ENCODE assay signal across 9 mouse cellular contexts in genomic region chr11:102061236-102061940, GRCm38 (mm10). TPM values are rescaled to one million over a fixed set of nuclear protein-coding genes. Genes with fewer than 3 reads are reported as not detected.
DNase-seq lines count a peak whose midpoint lies in the region; ATAC-seq lines count a peak whose summit lies in the region.
"Had no signal": no experiment of that assay in that cellular context is flagged by ENCODE, and none has a peak within 500 bp of the region (broad histone marks: within the 10 kb centered on the region; RNA-seq: fewer than 3 reads in every experiment).

No protein-coding gene starts in this region.

- H3K4me2 ChIP-seq in forebrain, embryonic 11.5 days (ENCODE audit: low read depth, low read length, severe bottlenecking): peak overlapping the region; percentile 78
- peak overlapping the region; percentile 83 for H3K4me2 ChIP-seq in heart, embryonic 16.5 days (ENCODE audit: low read depth, low read length)
- H3K4me2 ChIP-seq in liver, embryonic 13.5 days: peak overlapping the region; percentile 55
- H3K4me2 ChIP-seq in stomach, embryonic 15.5 days: peak overlapping the region; percentile 91

- peak overlapping the region; percentile 43 for H3K9ac ChIP-seq in forebrain, embryonic 11.5 days (ENCODE audit: low read length)
- peak overlapping the region; percentile 62 for H3K9ac ChIP-seq in heart, embryonic 16.5 days (ENCODE audit: low read length)
- no peak overlapping the region for H3K9ac ChIP-seq in liver, embryonic 13.5 days
- H3K9ac ChIP-seq in stomach, embryonic 15.5 days: 0 out of 2 replicates have a peak overlapping the region, but pooled peaks have one; percentile 13

- no peak overlapping the region for H3K27ac ChIP-seq in forebrain, embryonic 11.5 days (ENCODE audit: low read depth, low read length)
- no peak overlapping the region for H3K27ac ChIP-seq in heart, embryonic 16.5 days (ENCODE audit: low read length)
- H3K27ac ChIP-seq in liver, embryonic 13.5 days: no peak overlapping the region
- no peak overlapping the region for H3K27ac ChIP-seq in stomach, embryonic 15.5 days

- H3K9me3 ChIP-seq in forebrain, embryonic 11.5 days (ENCODE audit: control insufficient read depth, low read length): no peaks in the 10 kb centered on the region
- H3K9me3 ChIP-seq in heart, embryonic 16.5 days (replicated peaks; ENCODE audit: control insufficient read depth, low read length): no peaks in the 10 kb centered on the region
- no peaks in the 10 kb centered on the region for H3K9me3 ChIP-seq in liver, embryonic 13.5 days (replicated peaks)
- H3K9me3 ChIP-seq in stomach, embryonic 15.5 days: no peaks in the 10 kb centered on the region

- peaks cover 2% of the 10 kb centered on the region; the same call in 1 of the 2 replicates for H3K4me1 ChIP-seq in forebrain, embryonic 11.5 days (replicated peaks; ENCODE audit: control insufficient read depth, insufficient read depth, low read length)
- H3K4me1 ChIP-seq in heart, embryonic 16.5 days (ENCODE audit: control insufficient read depth, insufficient read depth, low read length): peaks cover 4% of the 10 kb centered on the region; the same call in 1 of the 2 replicates
- peaks cover 22% of the 10 kb centered on the region for H3K4me1 ChIP-seq in liver, embryonic 13.5 days (replicated peaks)
- H3K4me1 ChIP-seq in stomach, embryonic 15.5 days: peaks cover 11% of the 10 kb centered on the region

- peak; percentile 80 for DNase-seq in CD4-positive, CD25-positive, alpha-beta regulatory T cell, adult 2 months (ENCODE audit: low read depth, low spot score)
- peak; percentile 70 for DNase-seq in c-Kit-positive CD71-negative TER-119-negative erythroid progenitor cells, embryonic 14.5 days (ENCODE audit: low read depth)
- DNase-seq in forebrain, embryonic 11.5 days (ENCODE audit: low spot score): peak; percentile 87
- DNase-seq in kidney, postnatal 25 days: peak; percentile 78 to 79
- peak; percentile 67 for DNase-seq in liver, embryonic 13.5 days
- peak; percentile 29 to 58 for DNase-seq in natural killer cell, adult 2 months (ENCODE audit: low spot score in 2 of 2)

- ATAC-seq in forebrain, embryonic 11.5 days (replicated peaks; ENCODE audit: low FRiP score): peak; percentile 61; the same call in 1 of the 2 replicates
- no peak; the same call in 1 of the 2 replicates for ATAC-seq in heart, embryonic 16.5 days (replicated peaks; ENCODE audit: extremely low read depth, insufficient read depth, low FRiP score)
- peak; percentile 58 for ATAC-seq in liver, embryonic 13.5 days (ENCODE audit: low read depth)
- ATAC-seq in stomach, embryonic 15.5 days (ENCODE audit: insufficient read depth, low FRiP score, low read depth): peak; percentile 56

- peak overlapping the region; percentile 25 for H3K4me3 ChIP-seq in forebrain, embryonic 11.5 days (ENCODE audit: low read depth, low read length)
- peak overlapping the region; percentile 47 for H3K4me3 ChIP-seq in heart, embryonic 16.5 days (ENCODE audit: low read length)
- H3K4me3 ChIP-seq in liver, embryonic 13.5 days (replicated peaks): 0 out of 2 replicates have a peak overlapping the region, but pooled peaks have one; percentile 25
- peak overlapping the region; percentile 41 for H3K4me3 ChIP-seq in stomach, embryonic 15.5 days (replicated peaks)
- H3K4me3 ChIP-seq: erythroblast, embryonic 14.5 days had no signal

- no peaks in the 10 kb centered on the region; the same call in 1 of the 2 replicates for H3K36me3 ChIP-seq in forebrain, embryonic 11.5 days (ENCODE audit: control insufficient read depth, insufficient read depth, low read length)
- no peaks in the 10 kb centered on the region for H3K36me3 ChIP-seq in heart, embryonic 16.5 days (ENCODE audit: control insufficient read depth, insufficient read depth)
- H3K36me3 ChIP-seq in liver, embryonic 13.5 days: peaks cover 46% of the 10 kb centered on the region
- H3K36me3 ChIP-seq in stomach, embryonic 15.5 days: no peaks in the 10 kb centered on the region

- no peaks in the 10 kb centered on the region for H3K27me3 ChIP-seq in forebrain, embryonic 11.5 days (ENCODE audit: control insufficient read depth, insufficient read depth, low read length)
- H3K27me3 ChIP-seq in heart, embryonic 16.5 days (ENCODE audit: control insufficient read depth, insufficient read depth, low read length): peaks cover 2% of the 10 kb centered on the region; the same call in 1 of the 2 replicates
- peaks cover 21% of the 10 kb centered on the region for H3K27me3 ChIP-seq in liver, embryonic 13.5 days
- 0 out of 2 replicates have a peak, but pooled peaks cover 4% of the 10 kb centered on the region for H3K27me3 ChIP-seq in stomach, embryonic 15.5 days (replicated peaks)

- 3% methylated on average over 23 of the region's 23 CpGs for WGBS in forebrain, embryonic 11.5 days
- WGBS in heart, embryonic 16.5 days: 5% methylated on average over 22 of the region's 23 CpGs
- 9% methylated on average over 23 of the region's 23 CpGs for WGBS in liver, embryonic 13.5 days (ENCODE audit: insufficient replicate concordance)
- WGBS in stomach, embryonic 15.5 days: 4% methylated on average over 23 of the region's 23 CpGs

RNA-seq across cellular contexts. Expression of gene Cd300lg, which starts 20.1 kb away (rescaled TPM):
- 0.20 and 0.37 TPM in 2 replicates for polyA plus RNA-seq in forebrain, embryonic 11.5 days (2014; fragmentation: Nextera tagmentation; extraction: Ambion mirVana)
- polyA plus RNA-seq in heart, embryonic 16.5 days (2015; fragmentation: Nextera tagmentation; extraction: Ambion mirVana): 11.6 TPM in 2 replicates
- polyA plus RNA-seq in liver, embryonic 13.5 days (2015; fragmentation: Nextera tagmentation; extraction: Ambion mirVana): 0.51 and 0.63 TPM in 2 replicates
- 2.0 and 2.2 TPM in 2 replicates for polyA plus RNA-seq in stomach, embryonic 15.5 days (2015; fragmentation: Nextera tagmentation; extraction: Ambion mirVana)
- polyA plus RNA-seq: erythroblast, embryonic 14.5 days had no signal

RNA-seq across cellular contexts. Expression of gene Mpp2, which starts 26.9 kb away (rescaled TPM):
- 18.2 and 19.6 TPM in 2 replicates for polyA plus RNA-seq in forebrain, embryonic 11.5 days (2014; fragmentation: Nextera tagmentation; extraction: Ambion mirVana)
- 6.6 and 9.1 TPM in 2 replicates for polyA plus RNA-seq in heart, embryonic 16.5 days (2015; fragmentation: Nextera tagmentation; extraction: Ambion mirVana)
- 10.2 and 13.3 TPM in 2 replicates for polyA plus RNA-seq in liver, embryonic 13.5 days (2015; fragmentation: Nextera tagmentation; extraction: Ambion mirVana)
- 6.8 and 8.8 TPM in 2 replicates for polyA plus RNA-seq in stomach, embryonic 15.5 days (2015; fragmentation: Nextera tagmentation; extraction: Ambion mirVana)

RNA-seq across cellular contexts. Expression of gene Mpp3, which starts 33.1 kb away (rescaled TPM):
- 22.1 and 24.1 TPM in 2 replicates for polyA plus RNA-seq in forebrain, embryonic 11.5 days (2014; fragmentation: Nextera tagmentation; extraction: Ambion mirVana)
- 4.2 and 4.9 TPM in 2 replicates for polyA plus RNA-seq in heart, embryonic 16.5 days (2015; fragmentation: Nextera tagmentation; extraction: Ambion mirVana)
- polyA plus RNA-seq in liver, embryonic 13.5 days (2015; fragmentation: Nextera tagmentation; extraction: Ambion mirVana): 0.24 and 0.36 TPM in 2 replicates
- polyA plus RNA-seq in stomach, embryonic 15.5 days (2015; fragmentation: Nextera tagmentation; extraction: Ambion mirVana): 7.2 and 9.0 TPM in 2 replicates
- polyA plus RNA-seq: erythroblast, embryonic 14.5 days had no signal

RNA-seq across cellular contexts. Expression of gene Ppy, which starts 39.7 kb away (rescaled TPM):
- polyA plus RNA-seq in forebrain, embryonic 11.5 days (2014; fragmentation: Nextera tagmentation; extraction: Ambion mirVana): not detected in 2 replicates
- polyA plus RNA-seq in heart, embryonic 16.5 days (2015; fragmentation: Nextera tagmentation; extraction: Ambion mirVana): not detected in 2 replicates
- polyA plus RNA-seq in liver, embryonic 13.5 days (2015; fragmentation: Nextera tagmentation; extraction: Ambion mirVana): not detected in 2 replicates
- 4.8 and 7.6 TPM in 2 replicates for polyA plus RNA-seq in stomach, embryonic 15.5 days (2015; fragmentation: Nextera tagmentation; extraction: Ambion mirVana)
- polyA plus RNA-seq: erythroblast, embryonic 14.5 days had no signal

RNA-seq across cellular contexts. Expression of gene Pyy, which starts 46.2 kb away (rescaled TPM):
- not detected in 2 replicates for polyA plus RNA-seq in forebrain, embryonic 11.5 days (2014; fragmentation: Nextera tagmentation; extraction: Ambion mirVana)
- polyA plus RNA-seq in heart, embryonic 16.5 days (2015; fragmentation: Nextera tagmentation; extraction: Ambion mirVana): not detected in 2 replicates
- polyA plus RNA-seq in liver, embryonic 13.5 days (2015; fragmentation: Nextera tagmentation; extraction: Ambion mirVana): not detected in 2 replicates
- 65.1 and 89.6 TPM in 2 replicates for polyA plus RNA-seq in stomach, embryonic 15.5 days (2015; fragmentation: Nextera tagmentation; extraction: Ambion mirVana)
- polyA plus RNA-seq: erythroblast, embryonic 14.5 days had no signal
